Mouse (Mus musculus): ENCODE measurements around the gene Olfr403.

DNA sequence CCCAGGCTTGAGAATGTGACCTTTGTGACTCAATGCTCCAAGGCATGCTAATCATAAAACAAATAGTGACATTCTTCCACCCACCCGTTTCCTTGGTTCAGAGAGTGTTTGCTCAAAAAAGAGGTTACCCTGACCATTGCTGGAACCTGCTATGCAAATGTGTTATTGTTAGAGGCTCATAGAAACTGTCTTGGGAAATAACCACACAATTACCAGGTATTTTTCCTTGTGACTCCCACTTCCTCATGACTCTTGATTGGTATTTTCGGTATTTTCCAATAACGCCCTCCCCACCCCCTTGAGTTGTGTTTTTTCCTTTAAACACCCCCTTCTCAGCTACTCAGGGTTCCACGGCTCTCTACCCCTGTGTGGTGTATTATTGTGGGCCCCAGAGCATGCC is 2.3 kb upstream of the Olfr403 start:
- no peak for TF ChIP-seq CTCF (IDR thresholded peaks at IDR 0.05; ENCODE audit: low read depth)
- TF ChIP-seq EP300 (IDR thresholded peaks at IDR 0.05; ENCODE audit: low read depth): no peak

Measured in liver, embryonic 14.5 days (tissue).